Mouse (Mus musculus) small intestine, adult 2 months (tissue): ENCODE measurements around the gene Lrrc15. TPM values are rescaled to one million over a fixed set of nuclear protein-coding genes. Genes with fewer than 3 reads are reported as not detected.

Experiments used
- H3K27ac ChIP-seq: fragments of 200-500 bp; 2 replicates; pipeline ENCODE4 v1.5.1; 2012; ENCODE audit warnings: low read depth, low read length, control low read depth, inconsistent platforms; ENCODE audit not compliant: insufficient read depth
- H3K27me3 ChIP-seq: fragments of 200-500 bp; 2 replicates; pipeline ENCODE4 v1.6.1; 2012; ENCODE audit warnings: mild to moderate bottlenecking, moderate library complexity, low read length, inconsistent platforms; ENCODE audit not compliant: control insufficient read depth, insufficient read depth
- H3K36me3 ChIP-seq: fragments of 200-500 bp; 2 replicates; pipeline ENCODE4 v1.6.1; 2012; ENCODE audit warnings: mild to moderate bottlenecking, low read length, control low read depth, inconsistent platforms; ENCODE audit not compliant: control insufficient read depth, insufficient read depth
- H3K4me1 ChIP-seq: fragments of 200-500 bp; 2 replicates; pipeline ENCODE4 v1.6.1; 2012; ENCODE audit warnings: low read length, inconsistent platforms, mixed read lengths; ENCODE audit not compliant: control insufficient read depth, insufficient read depth, insufficient read length
- H3K4me3 ChIP-seq: fragments of 200-500 bp; 2 replicates; pipeline ENCODE4 v1.5.1; 2012; ENCODE audit warnings: low read depth, mild to moderate bottlenecking, control low read depth, inconsistent platforms, low read length, moderate library complexity
- CTCF ChIP-seq: fragments of 200-500 bp; IDR thresholded peaks from 2 replicates; pipeline ENCODE4 v1.5.1; 2012; ENCODE audit warnings: low read depth, mild to moderate bottlenecking, control low read depth, inconsistent platforms, low read length, moderate library complexity, mixed read lengths; ENCODE audit not compliant: insufficient replicate concordance, insufficient read length; ENCODE audit errors: extremely low read depth
- POLR2A ChIP-seq: fragments of 200-500 bp; IDR thresholded peaks from 2 replicates; pipeline ENCODE4 v1.6.1; 2012; ENCODE audit warnings: low read depth, mild to moderate bottlenecking, control low read depth, inconsistent platforms, low read length, moderate library complexity
- WGBS: fragments of 180-500 bp; shearing (Covaris S2); methylation state at CpG from one replicate; pipeline ENCODE4 v1.1.7; 2018; 5-methylcytosine and 5-hydroxymethylcytosine counted together
- polyA plus RNA-seq: library from polyadenylated mRNA; depleted of rRNA; stranded (reverse); fragments of >200 nt; gene quantifications from 2 replicates; pipeline ENCODE4 v1.2.3, GENCODE M21; 2012; rRNA removed

Gene Lrrc15
- polyA plus RNA-seq, 1 experiment, result not detected

GRCm38 (mm10) chr16:30231882-30232604 lies 51.0 kb downstream of the Lrrc15 start:
- Histone ChIP-seq H3K36me3 (no peaks in the 10 kb centered on the region), H3K4me1 (peaks cover 3% of the 10 kb centered on the region; the same call in 1 of the 2 replicates), H3K4me3 (no peak overlapping the region), H3K27ac (no peak overlapping the region), H3K27me3 (0 out of 2 replicates have a peak, but pooled peaks cover under 1% of the 10 kb centered on the region)
- TF ChIP-seq CTCF, result no peak
- 66% methylated on average over 13 of the region's 13 CpGs for WGBS

DNA sequence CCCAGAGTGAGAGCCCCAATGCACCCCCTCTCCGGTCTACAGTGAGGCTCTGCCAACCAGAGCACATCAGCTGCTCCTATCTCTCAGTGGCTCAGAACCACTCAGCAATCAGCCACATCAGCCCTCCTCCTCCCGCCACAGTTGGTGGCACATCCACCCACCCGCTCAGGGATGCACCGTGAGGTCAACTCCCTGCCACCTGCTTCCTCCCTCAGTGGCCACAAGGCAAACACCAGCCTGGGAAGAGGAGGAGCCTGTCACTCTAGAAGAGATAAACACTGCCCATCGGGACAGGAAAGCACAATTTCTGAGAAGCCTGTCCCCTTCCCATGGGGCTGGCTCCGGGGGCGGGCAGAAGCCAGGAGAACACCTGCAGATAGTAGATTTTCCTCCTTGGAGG lies 55.7 kb downstream of the Lrrc15 start:
- WGBS, result 51% methylated on average over 7 of the region's 7 CpGs
- no peaks in the 10 kb centered on the region for H3K36me3 ChIP-seq
- H3K4me1 ChIP-seq, result no peaks in the 10 kb centered on the region
- H3K27ac ChIP-seq, result no peak overlapping the region
- no peaks in the 10 kb centered on the region for H3K27me3 ChIP-seq
- TF ChIP-seq POLR2A (no peak), CTCF (no peak)
- no peak overlapping the region for H3K4me3 ChIP-seq

DNA sequence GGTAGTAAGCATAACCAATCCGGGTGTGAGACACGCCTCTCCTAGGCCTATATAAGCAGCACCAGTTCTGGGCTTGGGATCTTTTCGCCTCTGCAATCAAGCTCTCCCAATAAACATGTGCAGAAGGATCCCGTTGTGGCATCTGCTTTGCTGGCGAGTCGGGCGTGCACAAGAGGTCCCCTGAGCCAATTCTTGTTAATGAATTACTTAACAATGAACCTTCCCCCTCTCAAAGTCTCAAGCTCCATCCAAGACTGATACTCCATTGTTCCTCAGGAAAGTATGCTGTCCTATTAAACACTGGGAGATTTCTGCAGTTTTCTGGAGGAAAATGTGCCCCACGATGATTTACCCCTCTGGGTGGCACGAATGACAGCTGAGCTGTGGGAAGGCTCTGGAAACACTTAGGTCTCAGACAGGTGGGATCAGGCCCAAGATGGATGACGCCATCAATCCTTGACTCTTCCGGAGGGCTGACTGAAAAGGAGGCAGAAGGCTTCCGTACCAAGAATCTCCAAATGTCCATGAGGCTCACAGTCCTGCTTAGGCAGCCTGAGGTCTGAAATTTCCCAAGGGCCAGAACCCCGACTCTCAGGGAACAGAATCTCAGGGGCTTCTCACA lies 61.8 kb downstream of the Lrrc15 start:
- TF ChIP-seq CTCF, result no peak
- no peak for TF ChIP-seq POLR2A
- no peaks in the 10 kb centered on the region for H3K36me3 ChIP-seq
- no peak overlapping the region for H3K4me3 ChIP-seq
- no peak overlapping the region for H3K27ac ChIP-seq
- H3K27me3 ChIP-seq, result no peaks in the 10 kb centered on the region
- no peaks in the 10 kb centered on the region for H3K4me1 ChIP-seq
- WGBS, result 62% methylated on average over 13 of the region's 13 CpGs

Other genes starting within 250 kb of the Lrrc15 start
- 135 and 295 TPM in 2 replicates for gene Hes1, start 218.9 kb downstream of the Lrrc15 start, polyA plus RNA-seq
- gene Cpn2, start 15.8 kb downstream of the Lrrc15 start, polyA plus RNA-seq, result 0.06 and 2.2 TPM in 2 replicates
- gene Gp5, start 27.5 kb upstream of the Lrrc15 start, polyA plus RNA-seq, result 0.38 and 0.39 TPM in 2 replicates
- gene Atp13a3, start 122.7 kb upstream of the Lrrc15 start, polyA plus RNA-seq, result 7.4 and 22.8 TPM in 2 replicates